Mouse (Mus musculus): ENCODE data around the gene Zbtb16. TPM values are rescaled to one million over a fixed set of nuclear protein-coding genes. Genes with fewer than 3 reads are reported as not detected.

The Zbtb16 gene
- total and polyA plus RNA-seq, 2 experiments = 7.2 to 24.2 TPM

- 74% methylated on average over 4 of the region's 4 CpGs for WGBS
- no peak for DNase-seq (ENCODE audit: extremely low read depth, low read depth, low spot score)
- Histone ChIP-seq H3K79me2 (ENCODE audit: control insufficient read depth, insufficient read depth, low read length) (peaks cover 23% of the 10 kb centered on the region; the same call in 1 of the 2 replicates), H3K9ac (ENCODE audit: low read depth, low read length) (no peak overlapping the region), H3K4me1 (ENCODE audit: control insufficient read depth, insufficient read depth, low read length) (peaks cover 23% of the 10 kb centered on the region), H3K27me3 (ENCODE audit: control insufficient read depth, insufficient read depth, low read length) (no peaks in the 10 kb centered on the region), H3K4me3 (ENCODE audit: insufficient read depth, low read depth, low read length) (no peak overlapping the region), H3K27ac (replicated peaks; ENCODE audit: insufficient read depth, low read depth, low read length) (no peak overlapping the region), H3K36me3 (ENCODE audit: control insufficient read depth, insufficient read depth, low read length) (peaks cover 4% of the 10 kb centered on the region; the same call in 1 of the 2 replicates)
- no peak for TF ChIP-seq POLR2A (IDR thresholded peaks at IDR 0.05; ENCODE audit: extremely low read depth, insufficient read depth, low read length)
- TF ChIP-seq CTCF (IDR thresholded peaks at IDR 0.05; ENCODE audit: low read depth, low read length) = no peak
Measured at GRCm38 (mm10) chr9:48783292-48783691, 52.7 kb downstream of the Zbtb16 start.

GRCm38 (mm10) chr9:48782284-48783060 is 53.5 kb downstream of the Zbtb16 start:
- DNase-seq (ENCODE audit: extremely low read depth, low read depth, low spot score) = no peak
- 75% methylated on average over 15 of the region's 15 CpGs for WGBS
- no peak for TF ChIP-seq POLR2A (IDR thresholded peaks at IDR 0.05; ENCODE audit: extremely low read depth, insufficient read depth, low read length)
- no peak for TF ChIP-seq CTCF (IDR thresholded peaks at IDR 0.05; ENCODE audit: low read depth, low read length)
- Histone ChIP-seq H3K4me1 (ENCODE audit: control insufficient read depth, insufficient read depth, low read length) (peaks cover 18% of the 10 kb centered on the region), H3K9ac (ENCODE audit: low read depth, low read length) (no peak overlapping the region), H3K27ac (replicated peaks; ENCODE audit: insufficient read depth, low read depth, low read length) (no peak overlapping the region), H3K27me3 (ENCODE audit: control insufficient read depth, insufficient read depth, low read length) (no peaks in the 10 kb centered on the region), H3K4me3 (ENCODE audit: insufficient read depth, low read depth, low read length) (no peak overlapping the region), H3K79me2 (ENCODE audit: control insufficient read depth, insufficient read depth, low read length) (peaks cover 25% of the 10 kb centered on the region; the same call in 1 of the 2 replicates), H3K36me3 (ENCODE audit: control insufficient read depth, insufficient read depth, low read length) (peaks cover 4% of the 10 kb centered on the region; the same call in 1 of the 2 replicates)

GRCm38 (mm10) chr9:48776268-48776667 is 59.8 kb downstream of the Zbtb16 start:
- Histone ChIP-seq H3K27ac (replicated peaks; ENCODE audit: insufficient read depth, low read depth, low read length) (no peak overlapping the region), H3K4me3 (ENCODE audit: insufficient read depth, low read depth, low read length) (no peak overlapping the region), H3K36me3 (ENCODE audit: control insufficient read depth, insufficient read depth, low read length) (peaks cover 6% of the 10 kb centered on the region), H3K9ac (ENCODE audit: low read depth, low read length) (no peak overlapping the region), H3K4me1 (ENCODE audit: control insufficient read depth, insufficient read depth, low read length) (no peaks in the 10 kb centered on the region), H3K79me2 (ENCODE audit: control insufficient read depth, insufficient read depth, low read length) (peaks cover 29% of the 10 kb centered on the region; the same call in 1 of the 2 replicates), H3K27me3 (ENCODE audit: control insufficient read depth, insufficient read depth, low read length) (no peaks in the 10 kb centered on the region)
- TF ChIP-seq POLR2A (IDR thresholded peaks at IDR 0.05; ENCODE audit: extremely low read depth, insufficient read depth, low read length) (no peak), CTCF (IDR thresholded peaks at IDR 0.05; ENCODE audit: low read depth, low read length) (no peak)
- no peak for DNase-seq (ENCODE audit: extremely low read depth, low read depth, low spot score)
- 93% methylated on average over 7 of the region's 7 CpGs for WGBS

GRCm38 (mm10) chr9:48775561-48775960 is 60.5 kb downstream of the Zbtb16 start:
- no peak overlapping the region for H3K9ac ChIP-seq (ENCODE audit: low read depth, low read length)
- no peaks in the 10 kb centered on the region for H3K4me1 ChIP-seq (ENCODE audit: control insufficient read depth, insufficient read depth, low read length)
- TF ChIP-seq POLR2A (IDR thresholded peaks at IDR 0.05; ENCODE audit: extremely low read depth, insufficient read depth, low read length) (no peak), CTCF (IDR thresholded peaks at IDR 0.05; ENCODE audit: low read depth, low read length) (no peak)
- H3K79me2 ChIP-seq (ENCODE audit: control insufficient read depth, insufficient read depth, low read length) = peaks cover 34% of the 10 kb centered on the region; the same call in 1 of the 2 replicates
- 77% methylated on average over 2 of the region's 2 CpGs for WGBS
- H3K27me3 ChIP-seq (ENCODE audit: control insufficient read depth, insufficient read depth, low read length) = no peaks in the 10 kb centered on the region
- no peak overlapping the region for H3K4me3 ChIP-seq (ENCODE audit: insufficient read depth, low read depth, low read length)
- no peak for DNase-seq (ENCODE audit: extremely low read depth, low read depth, low spot score)
- H3K27ac ChIP-seq (replicated peaks; ENCODE audit: insufficient read depth, low read depth, low read length) = no peak overlapping the region
- peaks cover 6% of the 10 kb centered on the region for H3K36me3 ChIP-seq (ENCODE audit: control insufficient read depth, insufficient read depth, low read length)

- peaks cover 4% of the 10 kb centered on the region; the same call in 1 of the 2 replicates for H3K4me1 ChIP-seq (ENCODE audit: control insufficient read depth, insufficient read depth, low read length)
- peaks cover 34% of the 10 kb centered on the region; the same call in 1 of the 2 replicates for H3K79me2 ChIP-seq (ENCODE audit: control insufficient read depth, insufficient read depth, low read length)
- H3K9ac ChIP-seq (ENCODE audit: low read depth, low read length) = no peak overlapping the region
- no peak overlapping the region for H3K27ac ChIP-seq (replicated peaks; ENCODE audit: insufficient read depth, low read depth, low read length)
- TF ChIP-seq CTCF (IDR thresholded peaks at IDR 0.05; ENCODE audit: low read depth, low read length) (no peak), POLR2A (IDR thresholded peaks at IDR 0.05; ENCODE audit: extremely low read depth, insufficient read depth, low read length) (no peak)
- H3K27me3 ChIP-seq (ENCODE audit: control insufficient read depth, insufficient read depth, low read length) = no peaks in the 10 kb centered on the region
- no peak for DNase-seq (ENCODE audit: extremely low read depth, low read depth, low spot score)
- H3K4me3 ChIP-seq (ENCODE audit: insufficient read depth, low read depth, low read length) = no peak overlapping the region
- WGBS = 94% methylated on average over 8 of the region's 8 CpGs
- H3K36me3 ChIP-seq (ENCODE audit: control insufficient read depth, insufficient read depth, low read length) = peaks cover 2% of the 10 kb centered on the region; the same call in 1 of the 2 replicates
Measured at GRCm38 (mm10) chr9:48773710-48774109, 62.3 kb downstream of the Zbtb16 start.

- TF ChIP-seq POLR2A (IDR thresholded peaks at IDR 0.05; ENCODE audit: extremely low read depth, insufficient read depth, low read length) = no peak
- no peak for TF ChIP-seq CTCF (IDR thresholded peaks at IDR 0.05; ENCODE audit: low read depth, low read length)
- Histone ChIP-seq H3K79me2 (ENCODE audit: control insufficient read depth, insufficient read depth, low read length) (peaks cover 38% of the 10 kb centered on the region; the same call in 1 of the 2 replicates), H3K27ac (replicated peaks; ENCODE audit: insufficient read depth, low read depth, low read length) (no peak overlapping the region)
Measured at GRCm38 (mm10) chr9:48773130-48773529, 62.9 kb downstream of the Zbtb16 start.

More at GRCm38 (mm10) chr9:48773130-48773529, 62.9 kb downstream of the Zbtb16 start:
- peaks cover 2% of the 10 kb centered on the region; the same call in 1 of the 2 replicates for H3K36me3 ChIP-seq (ENCODE audit: control insufficient read depth, insufficient read depth, low read length)
- WGBS = 92% methylated on average over 6 of the region's 6 CpGs
- H3K9ac ChIP-seq (ENCODE audit: low read depth, low read length) = no peak overlapping the region
- H3K27me3 ChIP-seq (ENCODE audit: control insufficient read depth, insufficient read depth, low read length) = no peaks in the 10 kb centered on the region
- H3K4me1 ChIP-seq (ENCODE audit: control insufficient read depth, insufficient read depth, low read length) = peaks cover 6% of the 10 kb centered on the region; the same call in 1 of the 2 replicates
- DNase-seq (ENCODE audit: extremely low read depth, low read depth, low spot score) = no peak
- no peak overlapping the region for H3K4me3 ChIP-seq (ENCODE audit: insufficient read depth, low read depth, low read length)
